Mouse (Mus musculus): ENCODE measurements around the gene Pcf11. TPM values are rescaled to one million over a fixed set of nuclear protein-coding genes. Genes with fewer than 3 reads are reported as not detected.

Pcf11 gene
- 20.8 and 22.6 TPM in 2 replicates for polyA plus RNA-seq (2014; fragmentation: Nextera tagmentation; extraction: Ambion mirVana)

- H3K4me1 ChIP-seq (ENCODE audit: control insufficient read depth, insufficient read depth, low read length): peaks cover 6% of the 10 kb centered on the region; the same call in 1 of the 2 replicates
- WGBS: under 1% methylated on average over 88 of the region's 88 CpGs
- peak within 1 kb of the TSS; percentile 72 for H3K4me2 ChIP-seq (replicated peaks; ENCODE audit: low read depth, low read length)
- peaks cover 9% of the 10 kb centered on the region; the same call in 1 of the 2 replicates for H3K36me3 ChIP-seq (ENCODE audit: control insufficient read depth, insufficient read depth, low read length)
- no peaks in the 10 kb centered on the region for H3K9me3 ChIP-seq (ENCODE audit: control insufficient read depth, low read length)
- H3K27me3 ChIP-seq (ENCODE audit: control insufficient read depth, insufficient read depth, low read length): no peaks in the 10 kb centered on the region
- peak within 1 kb of the TSS; percentile 97 for H3K9ac ChIP-seq (ENCODE audit: low read depth, low read length)
- ATAC-seq (ENCODE audit: low FRiP score, low TSS enrichment): peak; percentile 99
- peak within 1 kb of the TSS; percentile 96 for H3K27ac ChIP-seq (ENCODE audit: low read depth, low read length)
- H3K4me3 ChIP-seq (ENCODE audit: low read length): peak within 1 kb of the TSS; percentile 99
These were observed at the start of gene Pcf11 for GRCm38 (mm10) chr7:92669507-92670471. Pcf11 (minus strand) TSS chr7:92669934.

- H3K9me3 ChIP-seq (ENCODE audit: control insufficient read depth, low read length): no peaks in the 10 kb centered on the region
- no peak overlapping the region for H3K4me2 ChIP-seq (replicated peaks; ENCODE audit: low read depth, low read length)
- 85% methylated on average over 1 of the region's 1 CpGs for WGBS
- H3K4me1 ChIP-seq (ENCODE audit: control insufficient read depth, insufficient read depth, low read length): no peaks in the 10 kb centered on the region
- no peaks in the 10 kb centered on the region for H3K36me3 ChIP-seq (ENCODE audit: control insufficient read depth, insufficient read depth, low read length)
- H3K27ac ChIP-seq (ENCODE audit: low read depth, low read length): no peak overlapping the region
- H3K9ac ChIP-seq (ENCODE audit: low read depth, low read length): no peak overlapping the region
- H3K4me3 ChIP-seq (ENCODE audit: low read length): no peak overlapping the region
- no peak for ATAC-seq (ENCODE audit: low FRiP score, low TSS enrichment)
- no peaks in the 10 kb centered on the region for H3K27me3 ChIP-seq (ENCODE audit: control insufficient read depth, insufficient read depth, low read length)
These were observed 45.3 kb upstream of the Pcf11 start for GRCm38 (mm10) chr7:92715055-92715454.

GRCm38 (mm10) chr7:92711593-92711992 is 41.9 kb upstream of the Pcf11 start:
- no peaks in the 10 kb centered on the region for H3K4me1 ChIP-seq (ENCODE audit: control insufficient read depth, insufficient read depth, low read length)
- no peak for ATAC-seq (ENCODE audit: low FRiP score, low TSS enrichment)
- H3K27ac ChIP-seq (ENCODE audit: low read depth, low read length): no peak overlapping the region
- no peak overlapping the region for H3K4me2 ChIP-seq (replicated peaks; ENCODE audit: low read depth, low read length)
- no peaks in the 10 kb centered on the region for H3K36me3 ChIP-seq (ENCODE audit: control insufficient read depth, insufficient read depth, low read length)
- WGBS: 79% methylated on average over 3 of the region's 3 CpGs
- H3K27me3 ChIP-seq (ENCODE audit: control insufficient read depth, insufficient read depth, low read length): no peaks in the 10 kb centered on the region
- no peaks in the 10 kb centered on the region for H3K9me3 ChIP-seq (ENCODE audit: control insufficient read depth, low read length)
- no peak overlapping the region for H3K4me3 ChIP-seq (ENCODE audit: low read length)
- H3K9ac ChIP-seq (ENCODE audit: low read depth, low read length): no peak overlapping the region

- H3K27me3 ChIP-seq (ENCODE audit: control insufficient read depth, insufficient read depth, low read length): no peaks in the 10 kb centered on the region
- no peaks in the 10 kb centered on the region for H3K9me3 ChIP-seq (ENCODE audit: control insufficient read depth, low read length)
- no peaks in the 10 kb centered on the region for H3K4me1 ChIP-seq (ENCODE audit: control insufficient read depth, insufficient read depth, low read length)
- no peak overlapping the region for H3K4me2 ChIP-seq (replicated peaks; ENCODE audit: low read depth, low read length)
- H3K4me3 ChIP-seq (ENCODE audit: low read length): no peak overlapping the region
- H3K27ac ChIP-seq (ENCODE audit: low read depth, low read length): no peak overlapping the region
- WGBS: 34% methylated on average over 2 of the region's 2 CpGs
- H3K9ac ChIP-seq (ENCODE audit: low read depth, low read length): no peak overlapping the region
- no peaks in the 10 kb centered on the region for H3K36me3 ChIP-seq (ENCODE audit: control insufficient read depth, insufficient read depth, low read length)
- ATAC-seq (ENCODE audit: low FRiP score, low TSS enrichment): no peak
These were observed 39.8 kb upstream of the Pcf11 start for GRCm38 (mm10) chr7:92709573-92709972.

GRCm38 (mm10) chr7:92706711-92707110 is 37.0 kb upstream of the Pcf11 start:
- Histone ChIP-seq H3K27ac (ENCODE audit: low read depth, low read length) (no peak overlapping the region), H3K9me3 (ENCODE audit: control insufficient read depth, low read length) (no peaks in the 10 kb centered on the region), H3K4me1 (ENCODE audit: control insufficient read depth, insufficient read depth, low read length) (no peaks in the 10 kb centered on the region), H3K4me2 (replicated peaks; ENCODE audit: low read depth, low read length) (no peak overlapping the region), H3K36me3 (ENCODE audit: control insufficient read depth, insufficient read depth, low read length) (no peaks in the 10 kb centered on the region), H3K4me3 (ENCODE audit: low read length) (no peak overlapping the region), H3K9ac (ENCODE audit: low read depth, low read length) (no peak overlapping the region), H3K27me3 (ENCODE audit: control insufficient read depth, insufficient read depth, low read length) (no peaks in the 10 kb centered on the region)
- no peak for ATAC-seq (ENCODE audit: low FRiP score, low TSS enrichment)
- WGBS: 76% methylated on average over 12 of the region's 12 CpGs

- Histone ChIP-seq H3K9me3 (ENCODE audit: control insufficient read depth, low read length) (no peaks in the 10 kb centered on the region), H3K9ac (ENCODE audit: low read depth, low read length) (no peak overlapping the region), H3K27me3 (ENCODE audit: control insufficient read depth, insufficient read depth, low read length) (no peaks in the 10 kb centered on the region), H3K4me2 (replicated peaks; ENCODE audit: low read depth, low read length) (no peak overlapping the region), H3K36me3 (ENCODE audit: control insufficient read depth, insufficient read depth, low read length) (no peaks in the 10 kb centered on the region), H3K4me1 (ENCODE audit: control insufficient read depth, insufficient read depth, low read length) (no peaks in the 10 kb centered on the region), H3K4me3 (ENCODE audit: low read length) (no peak overlapping the region), H3K27ac (ENCODE audit: low read depth, low read length) (no peak overlapping the region)
- 66% methylated on average over 2 of the region's 2 CpGs for WGBS
- no peak for ATAC-seq (ENCODE audit: low FRiP score, low TSS enrichment)
These were observed 35.8 kb upstream of the Pcf11 start for GRCm38 (mm10) chr7:92705534-92705933.

- Histone ChIP-seq H3K36me3 (ENCODE audit: control insufficient read depth, insufficient read depth, low read length) (no peaks in the 10 kb centered on the region), H3K9ac (ENCODE audit: low read depth, low read length) (no peak overlapping the region), H3K9me3 (ENCODE audit: control insufficient read depth, low read length) (no peaks in the 10 kb centered on the region), H3K27me3 (ENCODE audit: control insufficient read depth, insufficient read depth, low read length) (no peaks in the 10 kb centered on the region), H3K4me1 (ENCODE audit: control insufficient read depth, insufficient read depth, low read length) (no peaks in the 10 kb centered on the region), H3K4me2 (replicated peaks; ENCODE audit: low read depth, low read length) (no peak overlapping the region), H3K27ac (ENCODE audit: low read depth, low read length) (no peak overlapping the region), H3K4me3 (ENCODE audit: low read length) (no peak overlapping the region)
- WGBS: 82% methylated on average over 1 of the region's 1 CpGs
- ATAC-seq (ENCODE audit: low FRiP score, low TSS enrichment): no peak
These were observed 33.9 kb upstream of the Pcf11 start for GRCm38 (mm10) chr7:92703661-92704060.

- ATAC-seq (ENCODE audit: low FRiP score, low TSS enrichment): no peak
These were observed 29.0 kb upstream of the Pcf11 start for GRCm38 (mm10) chr7:92698770-92699169.

GRCm38 (mm10) chr7:92696395-92696794 is 26.7 kb upstream of the Pcf11 start:
- no peak for ATAC-seq (ENCODE audit: low FRiP score, low TSS enrichment)
- H3K4me2 ChIP-seq (replicated peaks; ENCODE audit: low read depth, low read length): no peak overlapping the region
- WGBS: 82% methylated on average over 3 of the region's 3 CpGs
- no peaks in the 10 kb centered on the region for H3K27me3 ChIP-seq (ENCODE audit: control insufficient read depth, insufficient read depth, low read length)
- no peaks in the 10 kb centered on the region for H3K9me3 ChIP-seq (ENCODE audit: control insufficient read depth, low read length)
- H3K9ac ChIP-seq (ENCODE audit: low read depth, low read length): no peak overlapping the region
- H3K4me1 ChIP-seq (ENCODE audit: control insufficient read depth, insufficient read depth, low read length): no peaks in the 10 kb centered on the region
- H3K36me3 ChIP-seq (ENCODE audit: control insufficient read depth, insufficient read depth, low read length): no peaks in the 10 kb centered on the region
- H3K27ac ChIP-seq (ENCODE audit: low read depth, low read length): no peak overlapping the region
- H3K4me3 ChIP-seq (ENCODE audit: low read length): no peak overlapping the region

More at GRCm38 (mm10) chr7:92698770-92699169, 29.0 kb upstream of the Pcf11 start:
- Histone ChIP-seq H3K4me2 (replicated peaks; ENCODE audit: low read depth, low read length) (no peak overlapping the region), H3K9ac (ENCODE audit: low read depth, low read length) (no peak overlapping the region), H3K4me3 (ENCODE audit: low read length) (no peak overlapping the region), H3K27ac (ENCODE audit: low read depth, low read length) (no peak overlapping the region), H3K27me3 (ENCODE audit: control insufficient read depth, insufficient read depth, low read length) (no peaks in the 10 kb centered on the region), H3K36me3 (ENCODE audit: control insufficient read depth, insufficient read depth, low read length) (no peaks in the 10 kb centered on the region), H3K4me1 (ENCODE audit: control insufficient read depth, insufficient read depth, low read length) (no peaks in the 10 kb centered on the region), H3K9me3 (ENCODE audit: control insufficient read depth, low read length) (no peaks in the 10 kb centered on the region)
- 67% methylated on average over 5 of the region's 5 CpGs for WGBS

Measured in kidney, embryonic 14.5 days (tissue).